Mouse (Mus musculus) gastrocnemius, postnatal 10 days (tissue): ENCODE data around the gene Lpcat2. TPM values are rescaled to one million over a fixed set of nuclear protein-coding genes. Genes with fewer than 3 reads are reported as not detected.

Source experiments
- DNase-seq: peaks from one replicate; pipeline ENCODE4 v3.0.0; 2021; ENCODE audit warnings: mixed read lengths
- microRNA-seq, 2 experiments: library from miRNA; unstranded; fragments of <30 nt; microRNA quantifications; one replicate each; pipeline ENCODE4 v1.2.0; 2021
- total RNA-seq, 2 experiments: library from RNA; stranded (reverse); gene quantifications; 2 replicates each; pipeline ENCODE4 v1.2.3; 2021

Lpcat2 gene
- total RNA-seq, 2 experiments from 2014 or later = 1.4 to 2.0 TPM

GRCm38 (mm10) chr8:92911477-92911876, 56.3 kb downstream of the Lpcat2 start:
- no peak for DNase-seq

- no peak for DNase-seq
These were observed 58.3 kb downstream of the Lpcat2 start for GRCm38 (mm10) chr8:92913396-92913795.

- no peak for DNase-seq
These were observed 60.9 kb downstream of the Lpcat2 start for GRCm38 (mm10) chr8:92916082-92916481.

GRCm38 (mm10) chr8:92921768-92922167, 66.6 kb downstream of the Lpcat2 start:
- no peak for DNase-seq

GRCm38 (mm10) chr8:92928986-92929385, 73.8 kb downstream of the Lpcat2 start:
- DNase-seq = no peak

GRCm38 (mm10) chr8:92938056-92938455, 82.9 kb downstream of the Lpcat2 start:
- no peak for DNase-seq

- DNase-seq = no peak
These were observed 93.9 kb downstream of the Lpcat2 start for GRCm38 (mm10) chr8:92949071-92949470.

GRCm38 (mm10) chr8:92950639-92951371, 95.7 kb downstream of the Lpcat2 start:
- DNase-seq = no peak

- DNase-seq = no peak
These were observed 98.9 kb downstream of the Lpcat2 start for GRCm38 (mm10) chr8:92954044-92954443.

- no peak for DNase-seq
These were observed 104.6 kb downstream of the Lpcat2 start, which contains the start of gene Slc6a2 for GRCm38 (mm10) chr8:92959779-92960178. TSS of gene Slc6a2 (plus strand) at chr8:92960079.

- DNase-seq = peak; percentile 16
These were observed 105.3 kb downstream of the Lpcat2 start for GRCm38 (mm10) chr8:92960451-92960911.

- DNase-seq = peak; percentile 10
These were observed 105.9 kb downstream of the Lpcat2 start for GRCm38 (mm10) chr8:92961088-92961487.

- DNase-seq = no peak
These were observed 109.4 kb downstream of the Lpcat2 start for GRCm38 (mm10) chr8:92964556-92964955.

Small RNA genes within 50 kb of the gene (microRNA-seq; reads per million reads assigned to microRNA genes)
- gene Gm22151 = 0 reads per million in 2 experiments

Other genes with a start within 250 kb of the Lpcat2 start
- gene Irx6, start 181.1 kb upstream of the Lpcat2 start, total RNA-seq = under 1 TPM in 1 of 2 experiments, not detected in 1; 0.07 TPM
- 100 to 1,000 TPM; 202 to 254 TPM for gene Mmp2, start 28.0 kb upstream of the Lpcat2 start, total RNA-seq
- under 1 TPM in 1 of 2 experiments, not detected in 1; 0.45 TPM for gene Capns2, start 46.1 kb downstream of the Lpcat2 start, total RNA-seq
- under 1 TPM; 0.47 to 0.70 TPM for gene Slc6a2, start 104.7 kb downstream of the Lpcat2 start, total RNA-seq
- not detected for gene Ces1a, start 192.9 kb downstream of the Lpcat2 start, total RNA-seq
- not detected for gene Ces1b, start 224.7 kb downstream of the Lpcat2 start, total RNA-seq